Mouse (Mus musculus): ENCODE results near the gene Thbs1. TPM values are rescaled to one million over a fixed set of nuclear protein-coding genes. Genes with fewer than 3 reads are reported as not detected.
"Not testable (repeated sequence)": the region's sequence is repeated elsewhere in the genome, so short reads cannot be mapped to it uniquely, and the experiment has no call there.

Gene Thbs1
- polyA plus RNA-seq, 1 experiment from 2014 or later, result 5.8 TPM

- H3K4me1 ChIP-seq (ENCODE audit: control insufficient read depth, insufficient read depth, low read length), result peaks cover 10% of the 10 kb centered on the region; the same call in 1 of the 2 replicates
- H3K9me3 ChIP-seq (replicated peaks; ENCODE audit: control insufficient read depth, low read length); H3K4me3 ChIP-seq (ENCODE audit: low read depth, low read length); DNase-seq (ENCODE audit: low spot score); H3K9ac ChIP-seq (ENCODE audit: low read length); H3K27ac ChIP-seq (ENCODE audit: low read depth, low read length); H3K4me2 ChIP-seq (ENCODE audit: low read length); ATAC-seq; H3K27me3 ChIP-seq (replicated peaks; ENCODE audit: control insufficient read depth, insufficient read depth, low read length); H3K36me3 ChIP-seq (ENCODE audit: control insufficient read depth, insufficient read depth, low read length): not testable (repeated sequence)
- WGBS, result 72% methylated on average over 3 of the region's 3 CpGs
Observed at GRCm38 (mm10) chr2:118147749-118148148, 36.1 kb downstream of the Thbs1 start.

- WGBS, result 73% methylated on average over 4 of the region's 4 CpGs
- no peak overlapping the region for H3K27ac ChIP-seq (ENCODE audit: low read depth, low read length)
- no peaks in the 10 kb centered on the region for H3K27me3 ChIP-seq (replicated peaks; ENCODE audit: control insufficient read depth, insufficient read depth, low read length)
- ATAC-seq (no peak), DNase-seq (ENCODE audit: low spot score) (no peak)
- H3K9ac ChIP-seq (ENCODE audit: low read length), result no peak overlapping the region
- H3K4me2 ChIP-seq (ENCODE audit: low read length), result no peak overlapping the region
- H3K4me1 ChIP-seq (ENCODE audit: control insufficient read depth, insufficient read depth, low read length), result peaks cover 10% of the 10 kb centered on the region; the same call in 1 of the 2 replicates
- no peak overlapping the region for H3K4me3 ChIP-seq (ENCODE audit: low read depth, low read length)
- no peaks in the 10 kb centered on the region for H3K36me3 ChIP-seq (ENCODE audit: control insufficient read depth, insufficient read depth, low read length)
- no peaks in the 10 kb centered on the region for H3K9me3 ChIP-seq (replicated peaks; ENCODE audit: control insufficient read depth, low read length)
Observed at GRCm38 (mm10) chr2:118148321-118149142, 36.9 kb downstream of the Thbs1 start.

- peaks cover 10% of the 10 kb centered on the region; the same call in 1 of the 2 replicates for H3K4me1 ChIP-seq (ENCODE audit: control insufficient read depth, insufficient read depth, low read length)
- ATAC-seq (peak; percentile 86), DNase-seq (ENCODE audit: low spot score) (peak; percentile 86)
- no peaks in the 10 kb centered on the region for H3K27me3 ChIP-seq (replicated peaks; ENCODE audit: control insufficient read depth, insufficient read depth, low read length)
- H3K9ac ChIP-seq (ENCODE audit: low read length), result no peak overlapping the region
- no peaks in the 10 kb centered on the region for H3K9me3 ChIP-seq (replicated peaks; ENCODE audit: control insufficient read depth, low read length)
- H3K36me3 ChIP-seq (ENCODE audit: control insufficient read depth, insufficient read depth, low read length), result no peaks in the 10 kb centered on the region
- no peak overlapping the region for H3K4me3 ChIP-seq (ENCODE audit: low read depth, low read length)
- H3K4me2 ChIP-seq (ENCODE audit: low read length), result no peak overlapping the region
- H3K27ac ChIP-seq (ENCODE audit: low read depth, low read length), result no peak overlapping the region; the same call in 1 of the 2 replicates
- 55% methylated on average over 12 of the region's 12 CpGs for WGBS
Observed at GRCm38 (mm10) chr2:118149855-118150563, 38.3 kb downstream of the Thbs1 start.

- ATAC-seq (no peak), DNase-seq (ENCODE audit: low spot score) (no peak)
- no peak overlapping the region for H3K27ac ChIP-seq (ENCODE audit: low read depth, low read length)
- H3K4me2 ChIP-seq (ENCODE audit: low read length), result no peak overlapping the region
- H3K4me3 ChIP-seq (ENCODE audit: low read depth, low read length), result no peak overlapping the region
- H3K4me1 ChIP-seq (ENCODE audit: control insufficient read depth, insufficient read depth, low read length), result peaks cover 15% of the 10 kb centered on the region; the same call in 1 of the 2 replicates
- no peaks in the 10 kb centered on the region for H3K36me3 ChIP-seq (ENCODE audit: control insufficient read depth, insufficient read depth, low read length)
- H3K9me3 ChIP-seq (replicated peaks; ENCODE audit: control insufficient read depth, low read length), result no peaks in the 10 kb centered on the region
- no peaks in the 10 kb centered on the region for H3K27me3 ChIP-seq (replicated peaks; ENCODE audit: control insufficient read depth, insufficient read depth, low read length)
- no peak overlapping the region for H3K9ac ChIP-seq (ENCODE audit: low read length)
- 92% methylated on average over 3 of the region's 3 CpGs for WGBS
Observed at GRCm38 (mm10) chr2:118158095-118158494, 46.4 kb downstream of the Thbs1 start.

- DNase-seq (ENCODE audit: low spot score) (no peak), ATAC-seq (no peak)
- H3K4me3 ChIP-seq (ENCODE audit: low read depth, low read length), result no peak overlapping the region
- peaks cover 15% of the 10 kb centered on the region; the same call in 1 of the 2 replicates for H3K4me1 ChIP-seq (ENCODE audit: control insufficient read depth, insufficient read depth, low read length)
- H3K4me2 ChIP-seq (ENCODE audit: low read length), result no peak overlapping the region
- no peaks in the 10 kb centered on the region for H3K27me3 ChIP-seq (replicated peaks; ENCODE audit: control insufficient read depth, insufficient read depth, low read length)
- WGBS, result 75% methylated on average over 6 of the region's 6 CpGs
- H3K36me3 ChIP-seq (ENCODE audit: control insufficient read depth, insufficient read depth, low read length), result no peaks in the 10 kb centered on the region
- H3K27ac ChIP-seq (ENCODE audit: low read depth, low read length), result no peak overlapping the region
- no peak overlapping the region for H3K9ac ChIP-seq (ENCODE audit: low read length)
- H3K9me3 ChIP-seq (replicated peaks; ENCODE audit: control insufficient read depth, low read length), result no peaks in the 10 kb centered on the region
Observed at GRCm38 (mm10) chr2:118159126-118159525, 47.5 kb downstream of the Thbs1 start.

GRCm38 (mm10) chr2:118160547-118160946 lies 48.9 kb downstream of the Thbs1 start:
- H3K4me1 ChIP-seq (ENCODE audit: control insufficient read depth, insufficient read depth, low read length), result peaks cover 15% of the 10 kb centered on the region; the same call in 1 of the 2 replicates
- H3K27me3 ChIP-seq (replicated peaks; ENCODE audit: control insufficient read depth, insufficient read depth, low read length), result no peaks in the 10 kb centered on the region
- no peaks in the 10 kb centered on the region for H3K36me3 ChIP-seq (ENCODE audit: control insufficient read depth, insufficient read depth, low read length)
- no peak overlapping the region for H3K4me2 ChIP-seq (ENCODE audit: low read length)
- H3K9ac ChIP-seq (ENCODE audit: low read length), result peak overlapping the region; percentile 29; the same call in 1 of the 2 replicates
- H3K4me3 ChIP-seq (ENCODE audit: low read depth, low read length), result no peak overlapping the region
- H3K9me3 ChIP-seq (replicated peaks; ENCODE audit: control insufficient read depth, low read length), result no peaks in the 10 kb centered on the region
- WGBS, result 4% methylated on average over 6 of the region's 6 CpGs
- peak; percentile 81 for ATAC-seq
- DNase-seq (ENCODE audit: low spot score), result peak; percentile 73
- no peak overlapping the region for H3K27ac ChIP-seq (ENCODE audit: low read depth, low read length)

GRCm38 (mm10) chr2:118160991-118161390 lies 49.3 kb downstream of the Thbs1 start:
- H3K4me1 ChIP-seq (ENCODE audit: control insufficient read depth, insufficient read depth, low read length), result peaks cover 15% of the 10 kb centered on the region; the same call in 1 of the 2 replicates
- no peak overlapping the region for H3K27ac ChIP-seq (ENCODE audit: low read depth, low read length)
- H3K4me3 ChIP-seq (ENCODE audit: low read depth, low read length), result no peak overlapping the region
- WGBS, result 24% methylated on average over 2 of the region's 2 CpGs
- H3K4me2 ChIP-seq (ENCODE audit: low read length), result no peak overlapping the region
- H3K27me3 ChIP-seq (replicated peaks; ENCODE audit: control insufficient read depth, insufficient read depth, low read length), result no peaks in the 10 kb centered on the region
- H3K9ac ChIP-seq (ENCODE audit: low read length), result no peak overlapping the region
- no peaks in the 10 kb centered on the region for H3K9me3 ChIP-seq (replicated peaks; ENCODE audit: control insufficient read depth, low read length)
- ATAC-seq (0 out of 2 replicates have a peak, but pooled peaks have one; percentile 12), DNase-seq (ENCODE audit: low spot score) (no peak)
- no peaks in the 10 kb centered on the region for H3K36me3 ChIP-seq (ENCODE audit: control insufficient read depth, insufficient read depth, low read length)

- Histone ChIP-seq H3K4me1 (ENCODE audit: control insufficient read depth, insufficient read depth, low read length) (peaks cover 15% of the 10 kb centered on the region; the same call in 1 of the 2 replicates), H3K4me2 (ENCODE audit: low read length) (no peak overlapping the region), H3K36me3 (ENCODE audit: control insufficient read depth, insufficient read depth, low read length) (no peaks in the 10 kb centered on the region), H3K9ac (ENCODE audit: low read length) (no peak overlapping the region), H3K27me3 (replicated peaks; ENCODE audit: control insufficient read depth, insufficient read depth, low read length) (no peaks in the 10 kb centered on the region), H3K9me3 (replicated peaks; ENCODE audit: control insufficient read depth, low read length) (no peaks in the 10 kb centered on the region), H3K27ac (ENCODE audit: low read depth, low read length) (no peak overlapping the region), H3K4me3 (ENCODE audit: low read depth, low read length) (no peak overlapping the region)
- DNase-seq (ENCODE audit: low spot score), result no peak
- no peak for ATAC-seq
- 82% methylated on average over 5 of the region's 5 CpGs for WGBS
Observed at GRCm38 (mm10) chr2:118162486-118162885, 50.8 kb downstream of the Thbs1 start.
